Mouse (Mus musculus) embryonic facial prominence, embryonic 13.5 days (tissue): ENCODE data around the gene Naa20. TPM values are rescaled to one million over a fixed set of nuclear protein-coding genes. Genes with fewer than 3 reads are reported as not detected.
A peak's percentile ranks its signal among the peaks of the same experiment; 100 is the strongest.

Experiments
- ATAC-seq: fragments of 200-750 bp; cut with Nextera tagmentation; 2 replicates; pipeline ENCODE4 v1.8.0; 2017; ENCODE audit warnings: low read depth; ENCODE audit not compliant: insufficient number of reproducible peaks, insufficient read depth, low FRiP score, low TSS enrichment
- H3K27ac ChIP-seq: fragments of 300-500 bp; sonication (generic); 2 replicates; pipeline ENCODE4 v1.5.1; 2015; ENCODE audit warnings: moderate library complexity, mild to moderate bottlenecking, inconsistent platforms
- H3K27me3 ChIP-seq: fragments of 300-500 bp; sonication (generic); 2 replicates; pipeline ENCODE4 v1.6.1; 2015; ENCODE audit warnings: mild to moderate bottlenecking, inconsistent platforms
- H3K36me3 ChIP-seq: fragments of 300-500 bp; sonication (generic); 2 replicates; pipeline ENCODE4 v1.6.1; 2015; ENCODE audit warnings: mild to moderate bottlenecking, inconsistent platforms
- H3K4me1 ChIP-seq: fragments of 300-500 bp; sonication (generic); 2 replicates; pipeline ENCODE4 v1.6.1; 2015; ENCODE audit warnings: inconsistent platforms
- H3K4me2 ChIP-seq: fragments of 300-500 bp; sonication (generic); 2 replicates; pipeline ENCODE4 v1.6.1; 2015; ENCODE audit warnings: moderate library complexity, mild to moderate bottlenecking, inconsistent platforms
- H3K4me3 ChIP-seq: fragments of 300-500 bp; sonication (generic); 2 replicates; pipeline ENCODE4 v1.5.1; 2015; ENCODE audit warnings: mild to moderate bottlenecking, inconsistent platforms
- H3K9ac ChIP-seq: fragments of 300-500 bp; sonication (generic); 2 replicates; pipeline ENCODE4 v1.6.1; 2015; ENCODE audit warnings: mild to moderate bottlenecking, inconsistent platforms
- H3K9me3 ChIP-seq: fragments of 300-500 bp; sonication (generic); 2 replicates; pipeline ENCODE4 v1.6.1; 2016; ENCODE audit warnings: inconsistent platforms
- WGBS: fragments of 180-500 bp; shearing (Covaris S2); methylation state at CpG from one replicate; pipeline ENCODE4 v1.1.7; 2015; ENCODE audit warnings: mixed read lengths; 5-methylcytosine and 5-hydroxymethylcytosine counted together
- microRNA-seq: library from miRNA; unstranded; fragments of <30 nt; microRNA quantifications from one replicate; pipeline ENCODE4, GENCODE M21; 2016
- polyA plus RNA-seq: library from polyadenylated mRNA; unstranded; fragments of >200 nt; fragmentation: Nextera tagmentation; extraction: Ambion mirVana; gene quantifications from 2 replicates; pipeline ENCODE4 v1.2.1, GENCODE M21; 2015

Naa20 gene
- polyA plus RNA-seq, 1 experiment from 2014 or later, result 168 TPM

DNA sequence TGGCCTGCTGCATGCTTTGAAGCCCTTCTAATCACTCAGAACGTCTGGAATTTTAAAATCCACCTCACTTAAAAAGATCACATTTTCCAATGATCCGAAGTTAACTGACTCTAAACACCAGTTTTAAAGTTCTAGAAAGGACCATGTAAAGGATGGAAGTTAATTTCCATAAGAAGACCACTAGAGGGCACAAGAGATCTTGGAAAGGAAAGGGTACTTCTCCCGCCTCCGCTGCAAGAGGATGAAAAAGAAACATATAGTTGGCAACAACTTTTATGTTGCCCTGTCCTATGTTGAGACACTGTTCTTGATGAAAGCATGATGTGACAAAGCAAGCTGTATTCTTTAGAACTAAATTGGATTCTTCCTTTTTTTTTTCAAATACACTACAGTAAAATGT, 55.6 kb downstream of the Naa20 start:
- no peak overlapping the region for H3K9ac ChIP-seq
- no peak overlapping the region for H3K27ac ChIP-seq
- no peak overlapping the region for H3K4me3 ChIP-seq
- no peak overlapping the region for H3K4me2 ChIP-seq
- H3K27me3 ChIP-seq, result no peaks in the 10 kb centered on the region; the same call in 1 of the 2 replicates
- peaks cover 4% of the 10 kb centered on the region; the same call in 1 of the 2 replicates for H3K9me3 ChIP-seq
- WGBS, result 12% methylated on average over 4 of the region's 4 CpGs
- 0 out of 2 replicates have a peak, but pooled peaks cover 4% of the 10 kb centered on the region for H3K4me1 ChIP-seq
- peak; percentile 56; the same call in 1 of the 2 replicates for ATAC-seq
- no peaks in the 10 kb centered on the region for H3K36me3 ChIP-seq

DNA sequence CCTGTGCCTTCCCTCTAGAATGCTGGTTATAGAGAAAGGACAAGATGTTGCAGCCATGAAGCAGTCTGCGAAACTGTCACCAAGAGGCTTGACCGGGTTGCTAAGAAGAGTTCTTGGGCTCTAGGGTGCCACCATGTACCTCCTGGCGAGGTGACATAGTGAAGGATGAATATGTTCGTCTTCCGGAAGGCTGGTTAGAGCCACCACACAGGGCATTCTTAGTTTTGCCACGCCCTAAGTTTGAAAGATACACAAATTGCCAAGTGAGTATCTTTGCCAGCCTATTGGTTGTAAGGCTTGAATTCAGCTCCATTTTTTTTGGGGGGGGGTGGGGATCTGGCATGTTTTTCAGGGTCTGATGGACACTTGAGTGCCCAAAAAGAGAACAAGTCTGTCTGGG, 56.2 kb downstream of the Naa20 start:
- H3K4me2 ChIP-seq, result no peak overlapping the region
- WGBS, result 84% methylated on average over 6 of the region's 6 CpGs
- no peak overlapping the region for H3K9ac ChIP-seq
- 0 out of 2 replicates have a peak, but pooled peaks cover 4% of the 10 kb centered on the region for H3K4me1 ChIP-seq
- no peak overlapping the region for H3K27ac ChIP-seq
- no peak overlapping the region for H3K4me3 ChIP-seq
- no peak for ATAC-seq
- no peaks in the 10 kb centered on the region for H3K36me3 ChIP-seq
- peaks cover 4% of the 10 kb centered on the region; the same call in 1 of the 2 replicates for H3K9me3 ChIP-seq
- H3K27me3 ChIP-seq, result no peaks in the 10 kb centered on the region; the same call in 1 of the 2 replicates

DNA sequence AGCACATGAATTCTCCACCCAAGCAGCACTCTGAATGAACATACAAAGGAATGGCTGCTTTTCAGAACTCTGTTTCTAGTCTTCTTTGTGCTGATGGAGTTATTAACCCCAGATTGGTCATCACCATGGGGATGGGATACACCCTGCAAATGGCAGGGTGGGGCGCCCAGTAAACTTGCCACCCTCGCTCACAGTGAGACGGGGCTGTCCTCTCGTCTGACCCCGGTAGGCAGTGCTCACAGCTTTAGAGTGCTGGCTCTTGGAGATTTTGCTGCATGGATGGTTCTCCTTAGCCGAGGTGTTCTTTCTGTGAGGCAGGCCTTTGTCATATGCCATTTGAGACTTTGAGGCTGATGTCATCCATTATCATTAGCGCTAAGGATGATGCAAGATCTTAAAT, 56.7 kb downstream of the Naa20 start:
- H3K36me3 ChIP-seq, result no peaks in the 10 kb centered on the region
- no peak overlapping the region for H3K9ac ChIP-seq
- 0 out of 2 replicates have a peak, but pooled peaks cover 4% of the 10 kb centered on the region for H3K4me1 ChIP-seq
- no peak overlapping the region for H3K4me3 ChIP-seq
- H3K9me3 ChIP-seq, result peaks cover 4% of the 10 kb centered on the region; the same call in 1 of the 2 replicates
- no peaks in the 10 kb centered on the region; the same call in 1 of the 2 replicates for H3K27me3 ChIP-seq
- H3K4me2 ChIP-seq, result no peak overlapping the region
- no peak; the same call in 1 of the 2 replicates for ATAC-seq
- 82% methylated on average over 7 of the region's 7 CpGs for WGBS
- no peak overlapping the region for H3K27ac ChIP-seq

DNA sequence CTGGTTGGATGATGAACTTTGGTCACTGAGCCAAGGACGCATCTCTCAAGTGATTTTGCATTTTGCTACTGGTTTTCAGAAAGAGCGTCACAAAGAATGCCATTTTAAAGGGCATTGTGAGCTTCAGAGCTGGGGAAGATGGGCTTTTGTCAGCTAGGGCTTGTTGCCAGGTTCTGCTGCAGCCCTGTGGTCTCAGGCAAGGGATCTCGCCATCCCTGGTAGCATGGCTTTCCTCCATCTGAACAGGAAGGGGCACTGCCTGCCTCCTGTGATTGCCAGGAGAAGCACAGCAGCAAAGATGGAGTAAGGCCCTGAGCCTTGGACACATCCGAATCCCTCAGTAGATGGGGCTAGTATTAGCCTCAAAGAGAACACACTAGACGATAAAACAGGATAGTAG, 60.0 kb downstream of the Naa20 start:
- Histone ChIP-seq H3K27ac (no peak overlapping the region), H3K36me3 (no peaks in the 10 kb centered on the region), H3K4me3 (no peak overlapping the region), H3K9ac (no peak overlapping the region), H3K4me1 (0 out of 2 replicates have a peak, but pooled peaks cover 4% of the 10 kb centered on the region), H3K9me3 (peaks cover 4% of the 10 kb centered on the region; the same call in 1 of the 2 replicates), H3K4me2 (no peak overlapping the region), H3K27me3 (no peaks in the 10 kb centered on the region; the same call in 1 of the 2 replicates)
- no peak for ATAC-seq
- WGBS, result 87% methylated on average over 5 of the region's 5 CpGs

Small RNAs within 50 kb of the gene (microRNA-seq; reads per million reads assigned to microRNA genes)
- not detected for gene Gm25026

Other genes with a start within 250 kb of the Naa20 start
- 33.0 and 39.6 TPM in 2 replicates for gene Rin2, start 226.9 kb upstream of the Naa20 start, polyA plus RNA-seq
- 0.31 and 0.78 TPM in 2 replicates for gene Cfap61, start 32.7 kb downstream of the Naa20 start, polyA plus RNA-seq
- gene Crnkl1, start 32.9 kb downstream of the Naa20 start, polyA plus RNA-seq, result 33.8 and 34.8 TPM in 2 replicates